Mouse (Mus musculus) ovary, adult 18-20 months (tissue): ENCODE data around the gene Hoxb4.

Experiments
- DNase-seq: peaks from one replicate; pipeline ENCODE4 v3.0.0; 2022; ENCODE audit warnings: low spot score, mixed read lengths

Gene Hoxb4

GRCm38 (mm10) chr11:96284774-96285734 is 33.0 kb upstream of the Hoxb4 start:
- DNase-seq, result no peak

GRCm38 (mm10) chr11:96285771-96286738 is 32.0 kb upstream of the Hoxb4 start, which contains the start of gene Hoxb7:
Gene Hoxb7, plus strand, starts transcription at chr11:96286623.
- no peak for DNase-seq

- DNase-seq, result no peak
Observed at GRCm38 (mm10) chr11:96286739-96287385, 31.2 kb upstream of the Hoxb4 start.

GRCm38 (mm10) chr11:96287411-96287810 is 30.7 kb upstream of the Hoxb4 start:
- no peak for DNase-seq

GRCm38 (mm10) chr11:96288455-96289221 is 29.4 kb upstream of the Hoxb4 start:
- DNase-seq, result no peak

- DNase-seq, result no peak
Observed at GRCm38 (mm10) chr11:96289293-96289692, 28.8 kb upstream of the Hoxb4 start.

GRCm38 (mm10) chr11:96289837-96290236 is 28.2 kb upstream of the Hoxb4 start:
- no peak for DNase-seq

DNA sequence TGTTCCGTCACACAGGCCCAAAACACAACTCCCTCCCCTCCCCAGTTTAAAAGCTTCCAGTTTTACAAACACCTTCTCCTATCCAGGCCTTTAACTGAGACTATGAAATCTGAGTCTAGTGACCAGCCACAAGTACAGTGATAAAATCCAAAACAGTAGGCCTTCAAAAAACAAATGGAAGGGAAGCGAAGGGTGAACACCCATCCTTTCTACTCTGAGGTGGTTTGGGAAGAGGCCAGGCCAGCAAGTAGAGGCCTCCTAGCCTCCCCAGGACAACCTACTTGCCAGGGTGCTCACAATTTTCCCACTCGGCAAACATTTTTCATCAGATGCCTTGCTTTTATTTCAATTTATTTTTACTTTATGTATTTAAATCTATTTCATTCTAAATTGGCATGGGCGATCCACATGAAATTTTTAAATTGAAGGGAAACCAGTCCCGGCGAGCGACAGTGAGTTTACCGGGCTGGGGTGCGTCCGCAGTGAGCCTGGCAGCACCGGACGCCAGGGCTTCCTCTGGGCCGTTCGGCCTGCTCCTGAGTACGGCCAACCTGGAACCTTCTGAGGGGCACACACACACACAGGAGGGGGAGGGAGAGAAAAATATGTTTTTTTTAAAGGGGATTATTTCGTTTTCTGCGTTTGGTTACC is 27.2 kb upstream of the Hoxb4 start:
- DNase-seq, result no peak

DNA sequence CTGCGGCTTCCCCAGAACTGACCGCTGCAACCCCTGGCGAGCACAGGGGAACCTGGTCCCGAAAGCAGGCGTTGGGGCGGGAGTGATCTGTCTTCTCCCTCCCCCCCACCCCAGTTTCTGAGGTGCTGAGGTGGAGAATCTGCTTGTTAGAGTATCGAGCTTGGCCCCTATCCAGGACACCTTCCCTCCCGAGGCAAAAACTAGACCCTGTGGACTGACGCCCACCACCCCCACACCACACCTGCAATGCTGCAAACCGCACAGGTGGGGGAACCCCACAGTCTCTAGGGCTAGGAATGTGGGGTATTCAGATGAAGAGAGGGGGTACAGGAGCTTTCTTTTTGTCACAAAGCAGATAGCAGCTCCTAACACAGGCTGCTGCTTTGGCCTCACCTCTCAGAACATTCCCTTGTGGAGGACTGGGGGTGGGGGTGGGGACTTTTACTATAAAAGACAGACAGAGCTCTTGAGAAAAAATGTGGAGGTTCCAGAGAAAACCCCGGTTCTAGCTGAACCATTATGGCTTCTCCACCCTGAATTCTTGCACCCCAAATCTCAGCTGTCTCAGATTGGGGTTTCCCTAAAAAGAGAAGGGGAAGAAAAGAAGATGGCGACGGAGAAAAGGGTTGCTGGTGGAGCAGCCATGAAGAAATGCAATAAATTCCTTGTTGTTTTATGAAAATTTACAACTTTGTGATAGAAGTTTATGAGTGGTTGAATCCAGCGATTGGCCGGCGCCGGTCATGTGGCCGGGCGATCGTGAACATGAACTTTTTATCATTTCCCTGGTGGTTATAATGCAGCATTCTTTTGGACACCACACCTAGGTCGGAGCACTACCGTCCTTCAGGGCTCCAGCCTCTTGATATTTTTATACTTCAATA is 26.1 kb upstream of the Hoxb4 start, which contains the start of gene Hoxb6:
TSS of gene Hoxb6 (plus strand) at position 796 of the 884 bp plus-strand sequence.
- no peak for DNase-seq

DNA sequence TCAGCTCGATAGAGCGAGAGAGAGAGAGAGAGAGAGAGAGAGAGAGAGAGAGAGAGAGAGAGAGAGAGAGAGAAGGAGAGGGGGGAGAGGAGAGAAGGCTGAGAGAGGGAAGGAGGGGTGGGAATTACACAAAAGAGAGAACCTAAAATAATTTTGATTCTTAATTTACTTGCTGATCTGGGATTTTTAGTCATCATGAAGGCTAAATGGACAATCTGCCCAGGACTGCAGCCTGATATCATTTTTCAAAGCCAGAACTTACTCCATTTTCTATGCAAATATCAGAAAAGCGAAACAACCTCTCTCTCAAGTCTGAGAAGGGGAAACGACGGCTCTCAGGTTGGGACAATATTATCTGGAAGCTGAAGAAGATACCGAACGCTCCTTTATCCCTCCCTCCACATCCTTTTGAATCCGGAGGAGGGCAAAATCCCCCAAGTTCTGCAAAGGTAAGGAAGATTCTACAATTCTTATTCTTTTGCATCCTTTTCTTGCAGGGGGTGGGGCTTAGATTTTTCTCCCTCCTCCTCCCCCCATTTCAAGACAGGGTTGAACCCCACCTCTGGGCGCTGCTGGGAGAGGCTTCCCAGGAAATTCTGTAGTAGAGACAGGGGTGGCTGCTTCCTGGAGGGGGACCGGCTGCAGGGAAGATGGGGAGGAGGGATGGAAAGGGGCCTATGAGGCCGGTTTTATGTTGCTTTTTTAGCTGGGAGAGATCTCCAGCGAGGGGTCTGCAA is 25.3 kb upstream of the Hoxb4 start:
- DNase-seq, result no peak

DNA sequence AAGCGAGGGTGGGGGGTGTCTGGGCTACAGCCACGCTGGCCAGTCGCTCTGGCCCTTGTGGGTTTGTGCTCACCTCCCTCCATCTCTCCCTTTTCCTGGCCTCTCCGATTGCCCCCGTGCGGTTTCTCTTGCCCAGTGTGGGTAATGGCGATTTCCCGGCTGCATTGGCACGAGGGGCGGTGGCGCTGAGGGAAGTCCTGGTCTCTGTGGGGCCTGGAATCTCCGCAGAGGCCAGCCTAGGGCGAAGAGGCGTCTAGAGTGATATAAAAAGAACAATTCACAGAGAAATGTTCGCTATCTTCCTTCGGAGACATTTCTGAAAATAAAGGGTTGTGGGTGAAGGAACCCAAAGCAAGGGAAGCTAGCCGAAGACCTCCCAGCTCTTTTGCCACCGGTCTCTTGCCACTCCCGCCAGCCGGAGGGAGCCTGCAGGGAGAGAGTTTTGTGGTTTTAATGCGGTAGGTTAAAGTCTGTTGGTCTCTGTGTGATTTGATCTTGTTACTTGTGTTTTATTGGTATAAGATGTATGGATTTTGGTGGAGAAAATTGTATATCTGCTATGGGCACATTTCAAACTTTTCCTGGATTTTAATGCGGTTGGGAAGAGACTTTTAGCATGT is 24.7 kb upstream of the Hoxb4 start:
- DNase-seq, result no peak

DNA sequence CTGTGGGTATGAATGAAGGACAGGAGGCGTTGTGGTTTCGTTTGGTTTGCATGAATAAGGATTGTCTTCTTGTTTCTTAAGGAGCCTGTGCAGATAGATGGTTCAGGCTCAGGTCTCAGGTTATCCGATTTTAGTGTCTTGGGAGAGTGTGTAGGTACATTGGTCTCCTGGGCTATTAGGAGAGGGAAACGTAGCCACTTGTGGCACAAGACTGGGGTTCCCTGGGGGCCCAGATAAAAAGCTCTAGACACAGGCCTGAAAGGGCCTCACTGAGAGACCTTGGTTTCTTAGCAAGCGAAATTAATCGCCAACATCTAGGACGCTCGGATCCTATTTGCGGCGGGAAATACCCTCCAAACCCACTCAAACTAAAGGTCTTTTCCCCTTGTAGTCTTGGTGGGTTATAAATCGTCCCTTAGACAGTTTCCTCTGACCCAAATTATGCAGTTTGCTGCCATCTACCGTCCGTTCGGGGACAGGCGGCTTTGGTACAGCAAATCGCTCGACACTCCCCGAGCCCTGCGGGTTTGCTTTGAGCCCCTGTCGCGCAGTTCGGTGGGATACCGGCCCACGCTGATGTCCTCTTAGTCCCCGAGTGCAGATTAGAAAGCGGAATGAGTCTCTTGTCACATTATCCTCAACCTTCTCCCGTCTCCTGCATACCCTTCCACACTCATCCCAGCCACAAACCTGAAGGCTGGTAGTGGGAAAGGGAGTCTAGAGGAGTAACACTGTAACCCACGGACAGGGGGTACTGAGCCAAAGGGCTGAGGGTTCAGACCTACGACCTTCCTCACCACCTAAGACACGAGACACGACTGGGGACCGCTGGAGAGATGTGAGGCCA is 23.6 kb upstream of the Hoxb4 start:
- DNase-seq, result no peak

GRCm38 (mm10) chr11:96295092-96295835 is 22.8 kb upstream of the Hoxb4 start:
- DNase-seq, result no peak

- no peak for DNase-seq
Observed at GRCm38 (mm10) chr11:96296997-96297396, 21.1 kb upstream of the Hoxb4 start.

DNA sequence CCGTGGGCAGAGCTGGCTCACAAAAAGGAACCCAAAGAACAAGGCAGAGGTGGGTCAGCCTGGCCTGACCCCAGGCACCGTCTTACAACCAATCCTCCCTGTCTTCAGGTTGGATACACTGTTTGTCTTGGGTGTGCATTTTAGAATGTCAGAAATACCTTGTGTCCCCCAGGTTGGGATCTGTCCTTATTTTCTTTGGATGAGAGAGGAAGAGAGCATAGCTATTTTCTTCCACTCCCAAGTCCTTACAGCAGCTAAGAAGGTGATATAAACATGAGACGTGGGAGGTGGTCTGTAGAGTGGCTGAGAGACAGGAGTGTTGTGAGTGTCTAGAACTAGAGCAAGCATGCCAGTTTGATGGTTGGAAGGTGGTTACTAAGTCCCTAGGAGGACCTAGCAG is 20.6 kb upstream of the Hoxb4 start:
- DNase-seq, result no peak

GRCm38 (mm10) chr11:96297968-96298635 is 20.0 kb upstream of the Hoxb4 start:
- DNase-seq, result no peak
